Mouse (Mus musculus) cortical plate, adult 2 months (tissue): ENCODE data around the gene Tmem176a.

Source experiments
- CTCF ChIP-seq: fragments of 200-500 bp; IDR thresholded peaks from 2 replicates; pipeline ENCODE4 v1.5.1; 2011; ENCODE audit warnings: mild to moderate bottlenecking, control low read depth, low read length; ENCODE audit not compliant: insufficient read depth; ENCODE audit errors: extremely low read depth
- POLR2A ChIP-seq: fragments of 200-500 bp; IDR thresholded peaks from 2 replicates; pipeline ENCODE4 v1.6.1; 2011; ENCODE audit warnings: mild to moderate bottlenecking, low read length, control low read depth; ENCODE audit not compliant: insufficient read depth; ENCODE audit errors: extremely low read depth

GRCm38 (mm10) chr6:48804346-48804745 lies 36.4 kb upstream of the Tmem176a start:
- TF ChIP-seq POLR2A, result no peak
- no peak for TF ChIP-seq CTCF
